Mouse (Mus musculus) megakaryocyte, embryonic 14.5 days (primary cell): ENCODE results near the gene Gm42417.

Experiments used
- FLI1 ChIP-seq: IDR thresholded peaks from 2 replicates; pipeline ENCODE4 v1.6.1; 2012; ENCODE audit warnings: low read length, inconsistent platforms, mixed read lengths
- GATA1 ChIP-seq: IDR thresholded peaks from 3 replicates; pipeline ENCODE4 v1.6.1; 2012; ENCODE audit warnings: mixed read lengths, low read length, inconsistent platforms, borderline replicate concordance

DNA sequence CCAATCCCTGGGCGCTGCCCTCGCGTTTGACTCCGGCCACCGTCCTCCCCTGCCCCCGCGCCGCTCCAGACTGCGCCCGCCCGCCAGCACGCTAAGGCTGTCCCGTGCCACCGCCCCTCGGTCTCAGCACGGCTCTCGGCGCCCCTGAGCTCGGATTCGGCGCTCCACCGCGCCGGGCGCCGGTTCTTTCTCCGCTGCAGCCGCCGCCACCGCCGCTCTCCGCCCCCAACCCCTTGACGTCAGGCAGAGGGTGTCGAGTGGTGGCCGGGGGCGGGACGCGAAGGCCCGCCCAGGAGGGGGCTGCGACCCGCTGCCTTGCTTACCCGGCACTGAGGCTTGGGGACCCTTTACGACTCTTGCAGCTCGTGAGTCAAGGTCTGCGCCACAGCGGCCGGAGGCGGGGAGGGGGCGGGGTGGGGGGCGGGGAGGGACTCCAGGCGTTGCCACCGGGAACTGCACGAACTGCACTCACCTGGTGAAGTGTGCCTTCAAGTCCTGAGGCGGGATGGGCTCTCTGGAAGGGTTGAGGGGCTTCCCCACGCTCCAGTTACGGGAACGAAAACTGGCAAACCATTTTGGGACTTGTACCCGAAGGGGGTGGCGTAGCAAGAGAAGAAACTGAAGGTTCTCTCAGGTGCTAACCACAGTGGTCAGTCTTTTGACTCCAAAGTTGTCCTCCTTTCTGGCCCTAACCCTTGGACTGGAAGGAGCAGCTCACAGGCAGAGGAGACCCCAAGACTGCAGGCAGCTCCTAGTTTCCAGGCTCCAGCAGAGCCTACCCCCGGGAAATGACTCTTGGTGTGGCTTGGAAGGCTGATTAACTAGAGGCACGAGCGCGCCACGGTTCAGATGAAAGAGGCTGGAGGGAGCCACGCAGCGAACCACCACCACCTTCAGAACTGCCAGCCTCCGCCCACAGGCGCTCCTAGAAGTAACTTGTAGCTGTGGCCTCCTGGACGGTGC, 19.1 kb upstream of the Gm42417 start, which contains the start of gene Sema4c:
- TF ChIP-seq GATA1 (no peak), FLI1 (no peak)
